Mouse (Mus musculus): Measurements from ENCODE around the gene 2010300C02Rik.
A peak's percentile ranks its signal among the peaks of the same experiment; 100 is the strongest.

Gene 2010300C02Rik

DNA sequence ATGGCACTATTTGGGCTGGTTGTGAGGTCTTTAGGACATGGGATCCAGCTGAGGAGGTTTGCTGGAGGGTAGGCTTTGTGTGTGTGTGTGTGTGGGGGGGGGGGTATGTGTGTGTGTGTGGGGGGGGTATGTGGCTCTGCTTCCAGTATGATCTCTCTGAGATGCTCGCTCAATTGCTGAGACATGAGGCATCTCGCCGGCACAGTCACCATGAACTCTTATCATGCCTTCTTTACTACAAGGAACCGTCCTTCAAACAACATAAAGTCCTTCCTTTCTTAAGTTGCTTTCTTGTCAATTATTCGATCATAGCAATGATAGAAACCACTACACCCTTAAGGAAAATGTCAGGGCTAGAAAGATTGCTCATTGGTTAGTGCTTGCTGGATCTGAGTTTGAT, 8.8 kb downstream of the 2010300C02Rik start:
- no peak for DNase-seq

GRCm38 (mm10) chr1:37709736-37710135, 10.1 kb downstream of the 2010300C02Rik start:
- no peak for DNase-seq

- no peak for DNase-seq
These were observed 11.5 kb downstream of the 2010300C02Rik start for GRCm38 (mm10) chr1:37708270-37708955.

DNA sequence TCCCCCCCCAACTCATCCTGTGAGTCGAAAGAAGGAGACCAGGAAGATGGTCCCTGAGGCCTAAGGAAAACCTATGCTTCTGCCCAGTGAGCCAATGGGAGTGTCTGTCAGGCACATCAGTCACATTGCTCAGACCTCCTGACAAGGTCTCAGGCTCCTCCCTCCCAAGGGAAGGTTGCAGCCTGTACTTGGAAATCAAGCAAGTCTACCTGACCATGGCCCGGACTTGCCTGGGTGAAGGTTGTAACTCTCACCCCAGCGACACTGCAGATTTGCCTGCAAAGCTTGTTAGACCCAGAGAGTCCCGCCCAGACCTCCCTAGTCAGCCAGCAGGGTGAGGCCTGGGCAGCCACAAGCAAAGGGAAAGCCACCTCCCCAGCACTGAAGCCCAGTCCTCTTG, 17.6 kb downstream of the 2010300C02Rik start:
- no peak for DNase-seq

DNA sequence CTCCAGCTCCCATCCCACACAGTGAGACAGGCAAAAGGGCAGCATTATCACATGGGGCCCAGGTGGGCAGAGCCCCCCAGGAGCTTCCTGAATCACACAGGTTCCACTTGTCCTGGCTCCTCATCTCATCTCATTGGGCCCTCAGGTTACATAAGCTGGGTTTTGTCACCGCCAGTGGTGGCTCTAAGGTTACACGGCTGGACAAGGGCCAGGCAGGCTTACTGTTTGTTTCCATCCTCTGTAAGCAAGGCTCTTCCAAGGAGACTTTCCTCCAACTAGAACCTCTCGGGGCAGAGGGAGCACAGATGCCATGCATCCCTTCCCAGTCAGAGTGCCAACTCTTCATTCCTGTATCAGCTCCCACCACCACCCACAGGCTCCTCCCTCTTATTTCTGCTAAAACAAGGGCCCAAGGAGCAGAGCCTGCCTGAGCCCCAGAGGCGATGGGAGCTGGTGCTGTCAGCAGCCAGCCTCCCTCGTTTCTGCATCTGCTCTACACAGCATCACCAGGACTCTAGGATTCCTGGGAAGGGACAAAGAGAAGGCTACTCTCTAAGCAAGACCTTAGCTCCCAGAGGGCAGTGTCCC, 20.9 kb downstream of the 2010300C02Rik start:
- DNase-seq, result no peak

- no peak for DNase-seq
These were observed 21.6 kb downstream of the 2010300C02Rik start for GRCm38 (mm10) chr1:37698186-37698839.

GRCm38 (mm10) chr1:37696918-37697317, 23.0 kb downstream of the 2010300C02Rik start:
- no peak for DNase-seq

DNA sequence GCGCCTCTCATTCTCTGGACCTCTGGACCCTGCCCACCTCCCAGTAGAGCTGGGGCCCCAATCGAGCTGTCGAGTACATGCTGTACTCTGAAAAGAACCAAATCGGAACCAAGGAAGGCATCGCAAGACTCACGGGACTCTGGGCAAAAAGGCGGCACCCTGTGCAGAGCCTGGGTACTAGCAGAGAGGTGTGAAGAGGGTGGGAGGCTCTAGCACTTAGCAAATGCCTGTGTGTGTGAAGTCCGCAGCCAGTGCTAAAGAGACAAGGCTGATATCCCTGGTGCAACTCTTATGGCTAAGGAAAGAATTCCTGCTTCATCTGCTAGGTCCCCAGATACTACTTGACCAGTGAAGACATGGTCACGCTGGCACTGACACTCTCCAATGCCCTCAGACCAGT, 24.2 kb downstream of the 2010300C02Rik start:
- DNase-seq, result no peak

DNA sequence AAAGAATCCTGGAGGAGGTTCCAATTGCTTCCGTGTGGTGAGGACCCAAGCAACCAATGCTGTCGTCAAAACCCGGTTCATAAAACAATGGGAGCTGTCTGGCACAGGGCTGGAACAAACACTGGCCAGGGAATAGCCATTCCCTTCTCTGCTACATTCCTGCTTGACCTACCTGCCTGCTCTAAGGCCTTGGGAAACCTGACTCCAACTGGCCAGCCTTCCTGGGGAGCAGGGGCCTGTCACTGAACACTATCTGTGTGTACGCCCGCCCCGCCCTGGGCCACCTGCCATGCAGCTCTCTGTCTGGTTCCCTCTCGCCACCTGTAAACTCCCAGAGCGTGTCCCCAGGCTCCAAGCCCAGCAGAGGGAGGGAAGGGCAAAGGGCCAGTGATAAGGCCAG, 25.5 kb downstream of the 2010300C02Rik start:
- no peak for DNase-seq

DNA sequence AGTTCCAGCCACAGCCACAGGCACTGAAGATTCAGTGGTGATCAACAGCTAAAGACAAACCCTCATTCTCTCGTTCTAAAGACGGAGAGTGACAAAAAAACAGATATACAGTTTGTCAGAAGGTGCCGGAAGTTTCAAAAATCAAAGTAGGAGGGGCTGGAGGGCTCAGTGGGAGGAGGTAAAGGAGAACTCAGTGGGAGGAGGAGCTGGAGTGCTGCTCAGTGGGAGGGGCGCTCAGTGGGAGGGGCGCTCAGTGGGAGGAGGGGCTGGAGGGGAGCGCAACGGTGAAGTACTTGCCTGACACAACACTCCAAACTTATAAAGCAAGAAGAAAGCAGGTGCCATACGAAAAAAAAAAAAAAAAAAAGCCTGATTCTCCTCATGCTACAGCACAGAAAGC, 28.7 kb downstream of the 2010300C02Rik start:
- peak; percentile 21 to 30 for DNase-seq

GRCm38 (mm10) chr1:37690665-37691064, 29.2 kb downstream of the 2010300C02Rik start:
- DNase-seq, result no peak

DNA sequence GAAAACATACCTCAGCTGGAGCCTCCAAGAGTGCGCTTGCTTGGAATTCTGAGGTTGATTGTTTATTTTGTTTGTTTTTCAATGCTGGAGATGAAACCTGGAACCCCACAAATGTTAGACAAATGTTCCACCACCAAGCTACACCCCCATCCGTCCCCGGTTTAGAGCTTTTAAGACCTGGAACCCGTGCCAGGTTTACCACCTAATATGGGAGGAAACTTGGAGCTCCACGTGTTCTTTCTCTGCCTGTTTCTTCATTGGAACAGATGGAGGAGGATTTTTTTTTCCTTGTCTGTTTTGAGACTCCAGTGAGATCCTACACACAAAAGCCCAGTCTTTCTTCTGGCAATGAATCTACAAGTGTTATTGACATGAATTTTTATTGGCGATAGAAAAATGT, 30.2 kb downstream of the 2010300C02Rik start:
- DNase-seq, result no peak

GRCm38 (mm10) chr1:37688351-37688750, 31.5 kb downstream of the 2010300C02Rik start:
- no peak for DNase-seq

GRCm38 (mm10) chr1:37687515-37687914, 32.4 kb downstream of the 2010300C02Rik start:
- no peak for DNase-seq

- DNase-seq, result no peak
These were observed 32.9 kb downstream of the 2010300C02Rik start for GRCm38 (mm10) chr1:37686953-37687441.

DNA sequence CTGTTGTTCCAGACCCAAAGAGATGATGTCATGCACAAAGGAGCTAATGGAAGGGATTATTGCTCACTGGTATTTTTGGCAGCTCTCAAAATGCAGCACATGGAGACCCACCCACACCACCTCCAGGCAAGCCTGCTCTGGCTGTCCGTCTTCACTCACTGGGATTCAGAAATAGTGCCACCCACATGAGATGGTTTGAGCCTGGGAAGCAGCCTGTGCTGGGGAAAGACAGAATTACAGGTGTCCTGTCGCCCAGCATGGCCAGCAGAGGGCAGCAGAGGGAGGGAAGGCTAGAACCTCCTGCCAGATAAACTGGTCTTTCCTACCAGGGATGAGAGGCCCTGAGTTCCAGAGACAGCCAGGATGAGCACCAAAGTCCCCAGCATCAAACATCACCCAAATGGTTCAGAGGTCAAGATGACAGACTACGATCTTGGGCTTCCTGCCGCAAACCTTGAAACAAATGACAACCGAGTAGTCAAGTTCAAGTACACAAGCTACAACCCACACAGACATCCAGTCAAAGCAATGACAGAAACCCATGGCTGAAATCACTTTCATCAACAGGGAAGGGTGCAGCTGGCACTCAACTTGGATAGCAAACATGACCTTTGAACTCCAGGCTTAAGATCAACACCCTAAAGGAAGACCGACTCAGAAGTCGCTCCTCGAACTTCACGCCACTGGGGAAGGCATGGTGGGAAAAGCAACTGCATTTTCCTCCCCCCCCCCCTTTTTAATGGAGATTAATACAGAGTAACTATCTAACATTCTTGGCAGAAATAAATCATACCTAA, 41.4 kb downstream of the 2010300C02Rik start:
- DNase-seq, result peak; percentile 80 to 81

- no peak for DNase-seq
These were observed 42.8 kb downstream of the 2010300C02Rik start for GRCm38 (mm10) chr1:37676967-37677512.

DNA sequence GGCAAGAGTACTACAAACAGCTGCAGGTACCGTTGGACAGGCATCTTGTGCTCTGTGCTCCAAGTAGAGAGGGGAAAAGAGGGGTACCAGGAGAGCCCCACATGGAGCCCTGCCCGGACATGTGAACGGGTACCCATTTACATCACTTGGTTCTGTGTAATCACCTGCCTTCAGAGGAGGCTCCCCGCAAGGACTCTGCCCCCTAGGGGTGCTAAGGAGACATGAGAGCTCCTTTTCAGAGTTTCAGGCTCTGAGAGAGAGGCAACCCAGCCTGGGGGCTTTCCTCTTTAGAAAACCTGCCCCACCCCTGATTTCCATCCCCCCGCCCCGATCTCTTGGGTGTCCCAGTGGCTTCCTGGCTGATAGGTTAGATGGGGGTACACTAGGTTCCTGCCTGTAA, 44.4 kb downstream of the 2010300C02Rik start:
- no peak for DNase-seq

- DNase-seq, result no peak
These were observed 45.6 kb downstream of the 2010300C02Rik start for GRCm38 (mm10) chr1:37674266-37674665.

DNA sequence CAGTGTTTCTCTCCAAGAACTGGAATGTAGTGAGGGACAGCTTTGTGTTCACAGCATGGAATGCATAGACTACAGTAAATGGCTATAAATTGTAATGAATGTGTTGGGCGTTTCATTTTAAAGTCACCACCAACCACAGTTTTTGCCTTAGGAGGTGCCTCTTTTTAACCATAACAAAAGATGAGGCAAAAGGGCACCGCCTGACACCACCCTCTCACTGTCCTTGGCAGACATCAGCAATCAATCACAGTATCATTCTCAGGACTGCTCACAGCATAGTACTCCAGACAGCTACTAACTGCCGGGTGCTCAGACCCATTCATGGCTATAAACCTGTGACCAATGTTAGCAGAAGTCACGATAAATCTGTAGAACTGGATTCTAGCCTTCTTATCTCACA, 48.6 kb downstream of the 2010300C02Rik start:
- DNase-seq, result no peak

DNA sequence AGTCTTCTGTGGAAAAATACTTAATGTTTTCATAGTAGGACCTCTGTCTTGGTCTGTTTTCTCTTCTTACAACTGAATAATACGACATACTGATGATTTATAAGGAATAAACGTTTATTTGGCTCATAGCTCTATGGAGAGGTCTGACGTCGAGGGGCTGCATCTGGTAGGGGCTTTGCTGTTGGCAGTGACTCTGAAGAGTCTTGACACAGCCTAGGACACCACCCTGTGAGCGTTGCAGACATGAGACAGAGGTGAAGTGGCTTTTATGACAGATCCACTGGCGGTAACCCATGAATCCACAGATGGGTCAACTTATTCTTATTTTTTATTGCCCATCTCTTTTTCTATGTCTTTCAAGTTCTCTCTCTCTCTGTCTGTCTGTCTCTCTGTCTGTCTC, 52.5 kb downstream of the 2010300C02Rik start:
- no peak for DNase-seq

GRCm38 (mm10) chr1:37666587-37666986, 53.3 kb downstream of the 2010300C02Rik start:
- DNase-seq, result no peak

Measured in B cell, adult 2 months (primary cell).